In genomic region chr13:64402006-64402405, GRCm38 (mm10) we compare ENCODE assay signal across 9 mouse cellular contexts. TPM values are rescaled to one million over a fixed set of nuclear protein-coding genes. Genes with fewer than 3 reads are reported as not detected.
DNase-seq lines count a peak whose midpoint lies in the region; ATAC-seq and TF ChIP-seq lines count a peak whose summit lies in the region.
"Had no signal": no experiment of that assay in that cellular context is flagged by ENCODE, and none has a peak within 500 bp of the region (broad histone marks: within the 10 kb centered on the region; RNA-seq: fewer than 3 reads in every experiment).

No protein-coding gene starts in this region.

- no peaks in the 10 kb centered on the region for H3K9me3 ChIP-seq in MEL (replicated peaks; ENCODE audit: insufficient read depth, low read length)
- H3K9me3 ChIP-seq in heart, embryonic 15.5 days (replicated peaks): no peaks in the 10 kb centered on the region
- H3K9me3 ChIP-seq in forebrain, embryonic 13.5 days (replicated peaks): no peaks in the 10 kb centered on the region

- DNase-seq in heart, adult 8-10 months (ENCODE audit: low spot score): peak; percentile 52
- DNase-seq in heart, postnatal 4 days: no peak
- DNase-seq in MEL (ENCODE audit: low read depth, low spot score): peak; percentile 74
- DNase-seq in lung, postnatal 10 days: peak; percentile 24
- DNase-seq in yolk sac, embryonic 10.5 days (ENCODE audit: low spot score): no peak
- DNase-seq in retina, embryonic 14.5 days (ENCODE audit: low spot score): no peak
- DNase-seq: gastrocnemius, postnatal 14 days had no signal

- TF ChIP-seq CTCF in MEL (IDR thresholded peaks at IDR 0.05 in 2 of 3, conservative IDR thresholded peaks at IDR 0.05 in 1 of 3; ENCODE audit: control insufficient read depth in 1 of 3, insufficient read depth in 1 of 3, low read depth in 2 of 3, low read length in 3 of 3, poor library complexity in 1 of 3, severe bottlenecking in 1 of 3): no peak

- TF ChIP-seq EP300 in MEL (IDR thresholded peaks at IDR 0.05; ENCODE audit: low read depth in 1 of 2, low read length in 2 of 2): peak in 1 of 2 experiments; percentile 44; a peak in 1 of 4 replicates

- H3K4me2 ChIP-seq in heart, embryonic 15.5 days: no peak overlapping the region
- no peak overlapping the region for H3K4me2 ChIP-seq in forebrain, embryonic 13.5 days

- TF ChIP-seq RAD21 in MEL (IDR thresholded peaks at IDR 0.05; ENCODE audit: low read depth, low read length): no peak

- TF ChIP-seq POLR2A in MEL (IDR thresholded peaks at IDR 0.05; ENCODE audit: control insufficient read depth in 1 of 2, insufficient read depth in 1 of 2, low read depth in 1 of 2, low read length in 2 of 2, poor library complexity in 1 of 2): no peak

- H3K9ac ChIP-seq in MEL (ENCODE audit: control insufficient read depth, low read depth, low read length, poor library complexity, severe bottlenecking): peak overlapping the region; percentile 50
- H3K9ac ChIP-seq in heart, embryonic 15.5 days: no peak overlapping the region
- no peak overlapping the region for H3K9ac ChIP-seq in forebrain, embryonic 13.5 days

- no peak for ATAC-seq in heart, embryonic 15.5 days (replicated peaks; ENCODE audit: insufficient number of reproducible peaks, insufficient read depth, low FRiP score, low read depth)
- no peak for ATAC-seq in forebrain, embryonic 13.5 days

- H3K79me2 ChIP-seq in MEL (ENCODE audit: control insufficient read depth, insufficient read depth, low read length, poor library complexity): no peaks in the 10 kb centered on the region

- peaks cover 16 to 24% of the 10 kb centered on the region in 2 experiments for H3K4me1 ChIP-seq in MEL (ENCODE audit: control insufficient read depth in 1 of 2, insufficient read depth in 2 of 2, low read length in 2 of 2)
- H3K4me1 ChIP-seq in heart, embryonic 15.5 days (replicated peaks): peaks cover 15% of the 10 kb centered on the region
- H3K4me1 ChIP-seq in forebrain, embryonic 13.5 days: no peaks in the 10 kb centered on the region

- H3K27ac ChIP-seq in MEL (ENCODE audit: control insufficient read depth, low read depth, low read length): peak overlapping the region; percentile 91
- H3K27ac ChIP-seq in heart, embryonic 15.5 days: peak overlapping the region; percentile 50
- no peak overlapping the region for H3K27ac ChIP-seq in forebrain, embryonic 13.5 days

- H3K4me3 ChIP-seq in MEL (ENCODE audit: control insufficient read depth in 1 of 2, insufficient read depth in 1 of 2, low read depth in 2 of 2, low read length in 2 of 2): peak overlapping the region; percentile 42 to 67
- H3K4me3 ChIP-seq in heart, embryonic 15.5 days: no peak overlapping the region
- H3K4me3 ChIP-seq in forebrain, embryonic 13.5 days: no peak overlapping the region

- H3K36me3 ChIP-seq in MEL (ENCODE audit: control insufficient read depth in 1 of 2, insufficient read depth in 2 of 2, low read length in 2 of 2): peaks cover 0 to 34% of the 10 kb centered on the region in 2 experiments; a peak in 2 of 4 replicates
- H3K36me3 ChIP-seq in heart, embryonic 15.5 days: no peaks in the 10 kb centered on the region
- no peaks in the 10 kb centered on the region for H3K36me3 ChIP-seq in forebrain, embryonic 13.5 days (ENCODE audit: poor library complexity, severe bottlenecking)

- H3K27me3 ChIP-seq in MEL (ENCODE audit: control insufficient read depth in 1 of 2, insufficient read depth in 2 of 2, low read length in 2 of 2): no peaks in the 10 kb centered on the region
- H3K27me3 ChIP-seq in heart, embryonic 15.5 days: no peaks in the 10 kb centered on the region
- no peaks in the 10 kb centered on the region for H3K27me3 ChIP-seq in forebrain, embryonic 13.5 days

- 51% methylated on average over 3 of the region's 3 CpGs for WGBS in heart, embryonic 15.5 days
- WGBS in forebrain, embryonic 13.5 days: 78% methylated on average over 3 of the region's 3 CpGs

TF ChIP-seq in MEL, 35 proteins besides CTCF, POLR2A, EP300 and RAD21:
- TF ChIP-seq SIN3A (IDR thresholded peaks at IDR 0.05; ENCODE audit: low read length) (0 out of 2 replicates have a peak, but pooled peaks have one; percentile 9), GABPA (IDR thresholded peaks at IDR 0.05; ENCODE audit: low read depth, low read length) (no peak)

RNA-seq across cellular contexts. Expression of gene Cdk20, which starts 30.1 kb away (rescaled TPM):
- total RNA-seq in heart, adult 8-10 months (2022): 1 to 10 TPM; 2.6 to 3.9 (median 2.8) TPM
- total RNA-seq in heart, postnatal 4 days (2021): 1 to 10 TPM; 2.3 to 2.5 TPM
- 3.4 and 3.6 TPM in 2 replicates for total RNA-seq in MEL (2012; rRNA removed)
- polyA plus RNA-seq in MEL (2012; ENCODE audit: insufficient read depth in 1 of 2, insufficient read length in 2 of 2, low read depth in 1 of 2, low replicate concordance in 2 of 2, missing spikeins in 1 of 2): 1 to 10 TPM in 1 of 2 experiments, not detected in 1; 9.3 TPM
- polyA plus RNA-seq in heart, embryonic 15.5 days (2015; fragmentation: Nextera tagmentation; extraction: Ambion mirVana): 6.0 and 10.5 TPM in 2 replicates
- polyA plus RNA-seq in forebrain, embryonic 13.5 days (2015; fragmentation: Nextera tagmentation; extraction: Ambion mirVana): 14.9 and 16.2 TPM in 2 replicates

RNA-seq across cellular contexts. Expression of gene Ctsl, which starts 31.3 kb away (rescaled TPM):
- total RNA-seq in heart, adult 8-10 months (2022): 100 to 1,000 TPM; 187 to 292 (median 203) TPM
- 100 to 1,000 TPM; 206 to 217 TPM for total RNA-seq in heart, postnatal 4 days (2021)
- total RNA-seq in MEL (2012; rRNA removed): 20.1 and 22.5 TPM in 2 replicates
- polyA plus RNA-seq in MEL (2012; ENCODE audit: insufficient read depth in 1 of 2, insufficient read length in 2 of 2, low read depth in 1 of 2, low replicate concordance in 2 of 2, missing spikeins in 1 of 2): 10 to 100 TPM in 1 of 2 experiments, not detected in 1; 39.2 TPM
- polyA plus RNA-seq in heart, embryonic 15.5 days (2015; fragmentation: Nextera tagmentation; extraction: Ambion mirVana): 246 and 363 TPM in 2 replicates
- polyA plus RNA-seq in forebrain, embryonic 13.5 days (2015; fragmentation: Nextera tagmentation; extraction: Ambion mirVana): 79.0 and 92.5 TPM in 2 replicates

Comparison
In these comparisons a context has a peak if more than half of its experiments do, and no peak if none do; other contexts are left out.
1. DNase-seq: peak in heart, adult 8-10 months (single experiment), MEL (single experiment) and lung, postnatal 10 days (single experiment); none in heart, postnatal 4 days (single experiment), yolk sac, embryonic 10.5 days (single experiment) and retina, embryonic 14.5 days (single experiment).
2. H3K4me3 ChIP-seq: peak in MEL (2 of 2); none in heart, embryonic 15.5 days (single experiment) and forebrain, embryonic 13.5 days (single experiment).